In the genomic region with DNA sequence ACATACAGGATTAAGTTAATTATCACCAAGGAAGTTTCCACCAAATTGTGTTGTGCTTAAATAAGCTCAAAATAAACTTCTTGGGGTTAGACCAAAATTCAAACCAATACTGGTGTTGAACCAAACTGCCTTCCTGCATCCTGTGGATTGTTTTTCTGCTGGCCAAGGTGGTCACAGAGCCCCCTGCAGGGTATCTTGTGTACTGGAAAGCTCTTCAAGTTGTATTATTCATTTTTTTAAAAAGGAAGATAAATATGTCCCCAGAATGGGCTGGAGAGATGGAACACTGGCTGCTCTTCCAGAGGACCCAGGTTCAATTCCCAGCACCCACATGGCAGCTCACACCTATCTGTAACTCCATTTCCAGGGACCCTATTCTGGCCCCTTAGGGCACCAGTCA, we compare ENCODE assay signal across 20 mouse cellular contexts. TPM values are rescaled to one million over a fixed set of nuclear protein-coding genes. Genes with fewer than 3 reads are reported as not detected.
DNase-seq lines count a peak whose midpoint lies in the region; ATAC-seq and TF ChIP-seq lines count a peak whose summit lies in the region.
"Had no signal": no experiment of that assay in that cellular context is flagged by ENCODE, and none has a peak within 500 bp of the region (broad histone marks: within the 10 kb centered on the region; RNA-seq: fewer than 3 reads in every experiment).

No protein-coding gene starts in this region.

- H3K4me2 ChIP-seq in midbrain, embryonic 11.5 days = no peak overlapping the region
- H3K4me2 ChIP-seq in midbrain, postnatal 0 days (ENCODE audit: low read depth, low read length, poor library complexity, severe bottlenecking) = no peak overlapping the region
- no peak overlapping the region for H3K4me2 ChIP-seq in neural tube, embryonic 15.5 days

- DNase-seq in embryo, embryonic 10.5 days (ENCODE audit: low spot score) = peak; percentile 22
- DNase-seq in embryo, embryonic 11 days = no peak
- DNase-seq in midbrain, embryonic 11.5 days (ENCODE audit: low spot score, missing footprints) = peak; percentile 56
- no peak for DNase-seq in midbrain, postnatal 0 days (ENCODE audit: low spot score)
- peak; percentile 17 to 18 for DNase-seq in thymus, postnatal 36 days
- no peak for DNase-seq in heart, postnatal 14 days
- DNase-seq: adrenal gland, adult 2 months; cerebellum, adult 9-10 months; heart, adult 11 months; kidney, adult 18-20 months; lung, adult 2 months; right cerebral cortex, postnatal 14 days had no signal

- peaks cover under 1% of the 10 kb centered on the region; the same call in 1 of the 2 replicates for H3K4me1 ChIP-seq in midbrain, embryonic 11.5 days (ENCODE audit: control insufficient read depth, insufficient read depth, low read length)
- no peaks in the 10 kb centered on the region for H3K4me1 ChIP-seq in midbrain, postnatal 0 days (ENCODE audit: insufficient read depth, low read length)
- no peaks in the 10 kb centered on the region for H3K4me1 ChIP-seq in neural tube, embryonic 15.5 days

- no peak for ATAC-seq in midbrain, embryonic 11.5 days (ENCODE audit: low FRiP score)
- no peak for ATAC-seq in midbrain, postnatal 0 days (ENCODE audit: low FRiP score)
- ATAC-seq in common myeloid progenitor, adult 5-6 weeks (replicated peaks; ENCODE audit: low read depth, poor library complexity, severe bottlenecking) = peak; percentile 58; the same call in 1 of the 2 replicates
- no peak for ATAC-seq in neural tube, embryonic 15.5 days (ENCODE audit: low FRiP score)

- TF ChIP-seq CTCF in midbrain, postnatal 0 days (IDR thresholded peaks at IDR 0.05) = no peak

- H3K4me3 ChIP-seq in midbrain, embryonic 11.5 days (ENCODE audit: low read depth, low read length) = no peak overlapping the region
- H3K4me3 ChIP-seq in midbrain, postnatal 0 days (ENCODE audit: low read depth, low read length) = no peak overlapping the region
- no peak overlapping the region for H3K4me3 ChIP-seq in neural tube, embryonic 15.5 days (replicated peaks)
- H3K4me3 ChIP-seq: myocyte had no signal

- H3K9ac ChIP-seq in midbrain, embryonic 11.5 days (ENCODE audit: low read length) = no peak overlapping the region
- no peak overlapping the region for H3K9ac ChIP-seq in midbrain, postnatal 0 days (replicated peaks; ENCODE audit: low read length, poor library complexity, severe bottlenecking)
- H3K9ac ChIP-seq in neural tube, embryonic 15.5 days (replicated peaks) = no peak overlapping the region

- no peaks in the 10 kb centered on the region for H3K9me3 ChIP-seq in midbrain, embryonic 11.5 days (ENCODE audit: control insufficient read depth, low read length)
- H3K9me3 ChIP-seq in midbrain, postnatal 0 days (ENCODE audit: low read length) = no peaks in the 10 kb centered on the region
- no peaks in the 10 kb centered on the region for H3K9me3 ChIP-seq in neural tube, embryonic 15.5 days (replicated peaks)

- intact Hi-C loops in heart, postnatal 14 days (cut with DNase I) = no loop called here

- H3K27ac ChIP-seq in midbrain, embryonic 11.5 days (ENCODE audit: low read depth, low read length) = no peak overlapping the region
- H3K27ac ChIP-seq in midbrain, postnatal 0 days (ENCODE audit: low read depth, low read length) = no peak overlapping the region
- H3K27ac ChIP-seq in neural tube, embryonic 15.5 days (replicated peaks) = no peak overlapping the region

- no peaks in the 10 kb centered on the region for H3K27me3 ChIP-seq in midbrain, embryonic 11.5 days (ENCODE audit: control insufficient read depth, insufficient read depth, low read length)
- H3K27me3 ChIP-seq in midbrain, postnatal 0 days (ENCODE audit: insufficient read depth, low read length) = no peaks in the 10 kb centered on the region
- H3K27me3 ChIP-seq in neural tube, embryonic 15.5 days (replicated peaks) = no peaks in the 10 kb centered on the region

- no peaks in the 10 kb centered on the region for H3K36me3 ChIP-seq in midbrain, embryonic 11.5 days (ENCODE audit: control insufficient read depth, insufficient read depth, low read length)
- H3K36me3 ChIP-seq in midbrain, postnatal 0 days (ENCODE audit: insufficient read depth, low read length) = no peaks in the 10 kb centered on the region
- H3K36me3 ChIP-seq in neural tube, embryonic 15.5 days = no peaks in the 10 kb centered on the region

RNA-seq across cellular contexts. Expression of a gene that starts 5.6 kb away (rescaled TPM):
- polyA plus RNA-seq in midbrain, embryonic 11.5 days (2014; fragmentation: Nextera tagmentation; extraction: Ambion mirVana) = 102 and 106 TPM in 2 replicates
- 112 and 127 TPM in 2 replicates for total RNA-seq in midbrain, postnatal 0 days (2014; rRNA removed)
- 85.4 and 92.5 TPM in 2 replicates for polyA plus RNA-seq in midbrain, postnatal 0 days (2015; fragmentation: Nextera tagmentation; extraction: Ambion mirVana)
- 99.7 and 120 TPM in 2 replicates for total RNA-seq in common myeloid progenitor, adult 5-6 weeks (2017)
- total RNA-seq in heart, postnatal 14 days (2021) = 100 to 1,000 TPM; 135 TPM
- polyA plus RNA-seq in neural tube, embryonic 15.5 days (2015; fragmentation: Nextera tagmentation; extraction: Ambion mirVana) = 93.1 and 96.6 TPM in 2 replicates

RNA-seq across cellular contexts. Expression of a gene that starts 20.7 kb away (rescaled TPM):
- polyA plus RNA-seq in midbrain, embryonic 11.5 days (2014; fragmentation: Nextera tagmentation; extraction: Ambion mirVana) = not detected in 2 replicates
- not detected in 2 replicates for total RNA-seq in midbrain, postnatal 0 days (2014; rRNA removed)
- not detected in 2 replicates for polyA plus RNA-seq in midbrain, postnatal 0 days (2015; fragmentation: Nextera tagmentation; extraction: Ambion mirVana)
- total RNA-seq in common myeloid progenitor, adult 5-6 weeks (2017) = not detected in 2 replicates
- total RNA-seq in heart, postnatal 14 days (2021) = not detected
- polyA plus RNA-seq in neural tube, embryonic 15.5 days (2015; fragmentation: Nextera tagmentation; extraction: Ambion mirVana) = not detected in 2 replicates
- total RNA-seq: adrenal gland, adult 2 months; heart, postnatal 25 days; left cerebral cortex, adult 8-10 months had no signal
- polyA plus RNA-seq: adrenal gland, adult 2 months; embryonic facial prominence, embryonic 11.5 days; large intestine, adult 2 months; limb, embryonic 14.5 days; lung, adult 2 months; myocyte had no signal

RNA-seq across cellular contexts. Expression of a gene that starts 24.0 kb away (rescaled TPM):
- polyA plus RNA-seq in midbrain, embryonic 11.5 days (2014; fragmentation: Nextera tagmentation; extraction: Ambion mirVana) = 13.1 and 13.4 TPM in 2 replicates
- total RNA-seq in midbrain, postnatal 0 days (2014; rRNA removed) = 8.7 and 15.2 TPM in 2 replicates
- polyA plus RNA-seq in midbrain, postnatal 0 days (2015; fragmentation: Nextera tagmentation; extraction: Ambion mirVana) = 7.9 and 9.8 TPM in 2 replicates
- 122 and 127 TPM in 2 replicates for total RNA-seq in common myeloid progenitor, adult 5-6 weeks (2017)
- 10 to 100 TPM; 18.1 to 18.3 TPM for total RNA-seq in heart, postnatal 14 days (2021)
- 15.1 and 25.6 TPM in 2 replicates for polyA plus RNA-seq in neural tube, embryonic 15.5 days (2015; fragmentation: Nextera tagmentation; extraction: Ambion mirVana)

RNA-seq across cellular contexts. Expression of a gene that starts 45.6 kb away (rescaled TPM):
- 46.3 and 51.2 TPM in 2 replicates for polyA plus RNA-seq in midbrain, embryonic 11.5 days (2014; fragmentation: Nextera tagmentation; extraction: Ambion mirVana)
- 34.7 and 48.7 TPM in 2 replicates for total RNA-seq in midbrain, postnatal 0 days (2014; rRNA removed)
- polyA plus RNA-seq in midbrain, postnatal 0 days (2015; fragmentation: Nextera tagmentation; extraction: Ambion mirVana) = 51.3 and 54.6 TPM in 2 replicates
- total RNA-seq in common myeloid progenitor, adult 5-6 weeks (2017) = 79.2 and 93.8 TPM in 2 replicates
- total RNA-seq in heart, postnatal 14 days (2021) = 10 to 100 TPM; 22.5 to 23.1 TPM
- polyA plus RNA-seq in neural tube, embryonic 15.5 days (2015; fragmentation: Nextera tagmentation; extraction: Ambion mirVana) = 49.9 and 52.9 TPM in 2 replicates

Comparison
In these comparisons a context has a peak if more than half of its experiments do, and no peak if none do; other contexts are left out.
1. DNase-seq: peak in embryo, embryonic 10.5 days (single experiment), midbrain, embryonic 11.5 days (single experiment) and thymus, postnatal 36 days (2 of 2); none in embryo, embryonic 11 days (single experiment), midbrain, postnatal 0 days (single experiment) and heart, postnatal 14 days (0 of 2).